Mouse (Mus musculus): ENCODE data around the gene Rgl1.
A peak's percentile ranks its signal among the peaks of the same experiment; 100 is the strongest.

The Rgl1 gene

GRCm38 (mm10) chr1:152717329-152717728, 48.8 kb downstream of the Rgl1 start:
- no peak for DNase-seq (ENCODE audit: low read depth, low spot score)

GRCm38 (mm10) chr1:152714405-152714804, 51.7 kb downstream of the Rgl1 start:
- no peak for DNase-seq (ENCODE audit: low read depth, low spot score)

DNA sequence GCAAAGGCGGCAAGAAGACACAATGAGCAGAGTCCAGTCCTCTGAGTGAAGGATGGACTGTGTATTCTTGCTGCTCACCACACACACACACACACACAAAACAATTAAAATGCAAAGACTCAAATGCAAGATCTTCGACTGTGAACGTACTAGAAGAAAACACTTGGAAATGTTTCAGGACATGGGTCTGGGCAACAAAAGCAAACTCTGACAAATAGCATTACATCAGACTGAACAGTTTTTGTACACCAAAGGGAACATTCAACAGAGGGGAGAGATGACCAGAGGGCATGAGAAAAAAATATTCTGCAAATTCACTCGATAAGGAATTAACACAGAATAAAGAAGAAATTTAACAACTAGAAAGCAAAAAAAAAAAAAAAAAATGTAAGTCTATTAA, 52.2 kb downstream of the Rgl1 start:
- DNase-seq (ENCODE audit: low read depth, low spot score) = no peak

GRCm38 (mm10) chr1:152711037-152711436, 55.1 kb downstream of the Rgl1 start:
- DNase-seq (ENCODE audit: low read depth, low spot score) = no peak

GRCm38 (mm10) chr1:152707560-152707959, 58.6 kb downstream of the Rgl1 start:
- no peak for DNase-seq (ENCODE audit: low read depth, low spot score)

DNA sequence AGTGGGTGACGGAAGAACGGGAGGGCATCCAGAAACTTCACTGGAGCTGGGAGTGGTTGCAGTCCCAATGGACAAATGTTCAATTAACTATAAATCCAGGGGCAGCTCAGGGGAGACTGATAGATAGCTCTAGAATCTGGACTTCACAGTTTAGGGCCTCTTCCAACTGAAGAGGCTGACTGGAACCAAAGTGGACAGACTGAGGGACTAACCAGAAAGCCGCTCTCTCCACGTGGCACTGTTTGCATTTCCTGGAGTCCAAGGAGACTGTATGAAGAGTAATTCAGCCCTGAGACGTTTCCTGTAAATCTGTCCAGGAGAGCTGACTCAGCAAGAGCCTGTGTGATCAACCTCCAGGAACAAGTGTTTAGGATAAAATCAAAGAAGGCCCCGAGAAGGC, 62.2 kb downstream of the Rgl1 start:
- DNase-seq (ENCODE audit: low read depth, low spot score) = no peak

GRCm38 (mm10) chr1:152702920-152703319, 63.2 kb downstream of the Rgl1 start:
- no peak for DNase-seq (ENCODE audit: low read depth, low spot score)

DNA sequence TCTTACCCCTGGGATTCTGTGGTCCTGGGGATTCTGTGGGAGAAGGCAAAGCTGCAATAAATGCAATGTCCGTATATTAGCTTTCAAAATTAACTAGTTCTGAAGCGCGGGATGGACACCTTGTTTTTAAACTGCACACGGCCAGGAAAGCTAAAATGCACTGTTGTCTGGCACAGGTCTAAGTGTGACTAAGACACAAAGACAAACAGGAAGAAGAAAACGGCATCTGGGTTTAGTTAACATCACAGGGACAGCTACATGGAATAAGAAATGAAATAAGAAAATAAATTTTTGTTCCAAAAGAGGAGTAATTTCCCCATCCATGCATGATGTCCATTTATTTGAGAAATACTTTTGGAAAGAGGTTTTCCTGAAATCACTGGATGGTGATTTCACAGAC, 65.1 kb downstream of the Rgl1 start:
- DNase-seq (ENCODE audit: low read depth, low spot score) = no peak

DNA sequence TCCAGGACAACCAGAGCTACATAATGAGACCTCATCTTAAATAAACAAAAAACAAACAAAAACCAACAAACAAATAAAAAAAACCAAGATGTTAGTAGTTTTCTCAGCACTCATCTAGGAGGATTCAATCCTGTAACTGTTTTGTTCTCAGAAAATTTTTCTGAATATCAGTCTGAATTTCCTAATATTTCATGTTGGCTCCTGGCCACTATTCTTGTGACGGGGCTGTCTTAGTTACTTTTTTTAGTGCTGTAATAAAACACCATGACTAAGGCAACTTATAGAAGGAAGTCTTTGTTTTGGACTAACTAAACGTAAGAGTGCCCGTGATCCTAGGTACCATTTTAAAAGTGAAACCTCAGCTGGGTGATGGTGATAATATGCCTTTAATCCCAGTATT, 68.8 kb downstream of the Rgl1 start:
- no peak for DNase-seq (ENCODE audit: low read depth, low spot score)

DNA sequence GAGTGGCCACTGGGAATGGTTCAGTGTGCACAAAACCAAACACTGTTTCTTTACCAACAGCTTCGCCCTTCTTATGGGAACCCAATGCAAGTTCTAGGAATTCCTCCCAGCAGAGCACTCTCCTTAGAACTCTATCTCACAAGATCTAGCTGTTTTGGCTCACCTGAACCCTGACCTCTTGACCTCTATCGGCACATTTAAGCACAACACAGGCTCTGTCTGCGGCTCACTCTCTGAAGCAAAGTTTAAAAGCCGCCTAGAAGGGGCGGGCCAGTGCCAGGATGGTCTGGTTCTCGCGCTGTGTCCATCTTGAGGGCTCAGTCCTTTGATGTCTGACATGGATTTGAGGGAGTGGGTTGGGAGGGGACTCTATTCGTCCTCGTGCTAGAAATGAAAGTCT, 70.7 kb downstream of the Rgl1 start:
- DNase-seq (ENCODE audit: low read depth, low spot score) = no peak

- DNase-seq (ENCODE audit: low read depth, low spot score) = no peak
Observed at GRCm38 (mm10) chr1:152689968-152690367, 76.2 kb downstream of the Rgl1 start.

DNA sequence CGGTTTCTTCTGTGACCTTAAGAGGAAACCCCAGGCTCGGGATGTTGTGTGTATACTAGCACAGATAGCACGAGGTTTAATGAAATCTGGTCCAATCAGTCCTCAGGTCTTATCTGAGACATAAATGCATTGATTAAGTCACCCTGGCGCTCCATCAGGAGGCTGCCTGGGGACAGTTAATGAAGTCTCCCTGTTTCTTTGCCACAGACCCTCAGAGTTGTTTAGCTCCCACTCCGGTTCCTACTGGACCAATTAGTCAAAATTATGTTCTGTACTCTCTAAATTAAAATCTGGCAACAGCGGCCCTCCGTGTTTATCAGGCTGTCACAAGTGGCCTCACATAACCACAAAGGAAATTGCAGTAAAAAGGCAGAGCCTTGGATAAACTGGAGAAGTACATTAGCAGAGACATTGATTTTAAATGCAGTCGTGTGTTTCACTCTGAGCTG, 78.4 kb downstream of the Rgl1 start:
- no peak for DNase-seq (ENCODE audit: low read depth, low spot score)

DNA sequence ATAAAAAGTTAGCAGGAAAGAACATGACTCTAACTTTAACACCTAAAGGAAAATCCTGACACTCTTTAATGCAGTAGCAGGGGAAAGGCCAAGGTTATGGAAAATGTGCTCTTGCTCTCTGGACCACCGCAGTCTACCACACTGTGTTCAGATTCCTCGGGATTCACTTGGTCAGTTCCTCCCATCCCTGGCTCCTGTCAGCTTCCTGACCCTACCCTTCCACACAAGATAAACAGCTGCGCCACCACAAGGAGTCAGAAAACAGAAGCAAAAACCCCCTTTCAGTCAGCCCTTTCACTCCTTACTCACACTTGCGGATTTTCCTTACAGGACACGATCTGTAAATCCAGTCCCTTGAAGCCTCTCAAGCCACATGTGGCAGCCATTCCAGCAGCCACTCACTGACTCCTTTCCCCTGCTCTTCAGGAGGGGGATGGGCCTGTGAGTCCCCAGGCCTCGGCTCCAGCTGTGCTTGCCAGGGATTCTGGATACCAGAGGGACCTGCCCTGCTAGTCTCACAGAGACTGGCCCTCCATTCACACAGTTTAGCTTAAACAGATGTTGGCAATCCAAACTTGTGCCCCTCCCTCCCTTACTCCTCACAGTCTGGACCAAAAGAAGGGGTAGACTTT, 78.9 kb downstream of the Rgl1 start:
- no peak for DNase-seq (ENCODE audit: low read depth, low spot score)

- DNase-seq (ENCODE audit: low read depth, low spot score) = no peak
Observed at GRCm38 (mm10) chr1:152685531-152685930, 80.6 kb downstream of the Rgl1 start.

DNA sequence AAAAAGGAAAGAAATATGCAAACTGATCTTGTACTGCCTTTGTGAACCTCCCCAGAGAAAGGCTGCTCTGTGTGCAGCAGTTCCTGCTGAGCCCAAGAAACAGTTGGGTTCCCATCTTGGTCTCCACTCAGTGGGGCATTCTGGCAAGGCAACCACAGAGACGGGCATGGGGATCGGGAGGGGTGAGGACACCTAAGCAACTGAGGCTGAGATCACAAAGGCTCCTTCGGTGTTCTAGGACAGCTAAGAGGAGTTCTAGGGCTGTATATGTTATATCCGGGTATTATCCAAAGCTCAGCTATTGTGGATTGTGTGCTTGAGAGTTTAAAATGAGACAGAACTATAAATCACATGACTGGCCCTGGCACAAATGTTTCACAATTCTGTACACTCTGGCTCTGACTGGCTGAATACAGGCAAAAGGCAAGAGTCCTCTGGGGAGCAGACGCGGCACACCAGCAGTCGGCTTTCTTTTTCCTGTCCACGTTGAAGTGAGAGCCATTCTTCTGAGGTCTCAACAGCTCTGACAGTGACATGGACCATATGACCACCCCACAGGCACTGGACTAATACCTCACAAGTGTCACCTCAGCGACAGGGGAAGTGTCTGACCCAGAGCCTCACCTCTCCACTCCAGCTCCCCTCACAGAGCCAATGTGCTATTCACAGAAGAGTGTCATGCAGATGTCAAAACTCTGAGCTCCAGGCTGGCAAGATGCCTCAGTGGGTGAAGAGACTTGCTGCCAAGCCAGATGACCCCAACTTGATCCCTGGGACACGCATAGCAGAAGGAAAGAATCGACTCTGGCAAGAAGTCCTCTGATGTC, 83.6 kb downstream of the Rgl1 start:
- no peak for DNase-seq (ENCODE audit: low read depth, low spot score)

GRCm38 (mm10) chr1:152681676-152682367, 84.3 kb downstream of the Rgl1 start:
- DNase-seq (ENCODE audit: low read depth, low spot score) = no peak

GRCm38 (mm10) chr1:152681116-152681515, 85.0 kb downstream of the Rgl1 start:
- DNase-seq (ENCODE audit: low read depth, low spot score) = peak; percentile 16

DNA sequence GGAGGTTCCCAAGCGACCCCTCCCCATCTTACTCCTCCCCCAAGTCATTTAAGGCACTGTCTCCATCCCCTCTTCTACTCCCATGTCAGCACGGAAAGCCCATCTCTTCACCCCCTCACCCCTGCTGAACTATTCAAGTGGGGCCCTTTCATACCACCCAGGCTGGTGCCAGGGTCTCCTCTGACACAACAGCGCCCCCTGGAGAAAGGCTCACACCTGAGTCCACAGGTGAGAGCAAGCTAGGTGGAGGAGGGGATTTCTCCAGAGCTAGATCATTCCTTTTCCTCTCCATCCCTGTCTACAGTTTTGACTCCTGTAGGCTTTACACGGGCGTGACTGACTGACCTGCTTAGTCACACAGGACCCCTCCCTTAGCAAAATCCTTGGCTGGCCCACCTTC, 87.7 kb downstream of the Rgl1 start:
- no peak for DNase-seq (ENCODE audit: low read depth, low spot score)

DNA sequence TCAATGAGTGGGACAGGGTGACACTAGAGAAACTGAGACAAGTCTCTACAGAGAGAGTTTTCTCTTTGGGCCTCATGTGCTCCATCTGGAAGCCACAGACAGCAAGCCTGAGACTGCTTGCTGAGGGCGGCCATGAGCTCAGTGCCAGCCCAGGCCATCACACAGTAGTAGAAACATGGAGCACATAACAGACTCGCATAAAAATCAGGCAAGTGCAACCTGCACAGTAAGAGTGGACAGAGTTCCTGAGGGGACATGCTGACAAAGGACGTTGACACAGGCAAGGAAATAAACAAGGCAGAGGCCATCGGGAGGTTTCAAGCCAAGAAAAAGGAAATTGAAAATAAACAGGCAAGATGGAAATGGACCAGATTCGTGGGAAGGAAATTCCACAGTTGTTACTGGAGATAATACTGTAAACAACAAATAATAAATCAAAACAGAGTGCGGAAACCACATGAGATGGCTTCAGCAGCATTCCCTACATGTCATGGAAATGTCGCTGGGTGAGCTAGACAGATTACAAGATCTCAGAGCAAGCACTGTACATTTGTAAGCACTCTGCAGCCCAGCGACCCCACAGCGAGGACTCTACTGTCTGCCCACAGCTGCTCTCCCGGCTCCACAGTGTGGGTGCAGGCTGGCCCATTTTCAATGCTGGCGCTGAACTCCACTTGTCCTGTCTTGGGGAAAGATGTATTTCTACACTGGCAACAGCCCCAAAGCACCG, 88.5 kb downstream of the Rgl1 start:
- DNase-seq (ENCODE audit: low read depth, low spot score) = no peak

GRCm38 (mm10) chr1:152669446-152670180, 96.5 kb downstream of the Rgl1 start:
- no peak for DNase-seq (ENCODE audit: low read depth, low spot score)

DNA sequence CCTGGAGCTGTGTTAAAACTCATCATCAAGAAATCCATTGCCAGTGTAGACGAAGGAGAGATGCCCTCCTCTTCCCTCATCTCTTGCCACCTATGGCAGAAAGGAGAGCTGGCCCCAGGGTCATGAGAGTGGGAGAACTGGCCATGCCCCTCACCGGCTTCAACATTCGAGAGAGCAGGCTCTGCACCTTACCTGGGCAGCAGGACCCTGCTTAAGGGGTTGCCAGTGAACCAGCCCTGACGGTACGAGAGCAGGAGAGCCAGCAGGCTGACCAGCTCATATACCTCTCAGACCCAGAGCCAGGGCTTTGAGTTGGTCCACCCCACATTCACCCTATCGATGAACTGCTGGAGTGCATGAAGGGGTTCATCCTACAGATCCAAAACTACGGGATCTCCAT, 105.7 kb downstream of the Rgl1 start:
- DNase-seq (ENCODE audit: low read depth, low spot score) = no peak

Measured in retina, postnatal 7 days (tissue).